Mouse (Mus musculus): ENCODE measurements at regions not wholly inside any gene's neighbourhood (a gene's known extent, or its start where the extent isn't known, plus 50 kb on each side); places are given as distances from the start of the nearest gene placed in this dataset.
A peak's percentile ranks its signal among the peaks of the same experiment; 100 is the strongest.

DNA sequence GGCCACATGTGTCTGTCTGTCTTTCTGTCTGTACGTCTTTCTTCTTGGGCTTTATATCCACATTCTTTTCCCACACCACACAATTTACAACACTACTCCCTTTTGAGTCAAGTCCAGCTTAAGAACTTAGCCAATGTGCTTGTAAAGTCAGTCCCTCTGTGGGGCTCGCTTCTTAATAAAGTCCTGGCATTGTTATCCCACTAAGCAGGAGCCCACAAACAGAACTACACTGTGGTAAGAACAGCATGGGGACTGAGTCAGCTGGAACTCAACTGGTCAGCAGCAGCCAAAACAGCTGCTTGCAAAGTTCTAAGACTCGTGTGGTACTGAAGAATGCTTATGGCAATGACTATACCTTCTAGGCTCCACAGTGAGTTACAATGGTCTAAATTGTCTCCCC, 193.5 kb upstream of the Cxcl12 start:
- Histone ChIP-seq H3K27ac (no peak overlapping the region), H3K4me3 (no peak overlapping the region)
- no peak for DNase-seq (ENCODE audit: extremely low spot score in 1 of 2, low spot score in 2 of 2)
- intact Hi-C loops (cut with DNase I), result no loop called here
- TF ChIP-seq CTCF (IDR thresholded peaks at IDR 0.05), result no peak

GRCm38 (mm10) chr6:116980349-116980995, 187.9 kb upstream of the Cxcl12 start:
- no peak overlapping the region for H3K27ac ChIP-seq
- intact Hi-C loops (cut with DNase I), result no loop called here
- DNase-seq (ENCODE audit: extremely low spot score in 1 of 2, low spot score in 2 of 2), result no peak
- H3K4me3 ChIP-seq, result no peak overlapping the region
- no peak for TF ChIP-seq CTCF (IDR thresholded peaks at IDR 0.05)

GRCm38 (mm10) chr6:116985147-116985737, 183.1 kb upstream of the Cxcl12 start:
- TF ChIP-seq CTCF (IDR thresholded peaks at IDR 0.05), result no peak
- DNase-seq (ENCODE audit: extremely low spot score in 1 of 2, low spot score in 2 of 2), result no peak
- intact Hi-C loops (cut with DNase I), result no loop called here
- no peak overlapping the region for H3K4me3 ChIP-seq
- H3K27ac ChIP-seq, result no peak overlapping the region

- intact Hi-C loops (cut with DNase I), result no loop called here
- no peak for TF ChIP-seq CTCF (IDR thresholded peaks at IDR 0.05)
- DNase-seq (ENCODE audit: extremely low spot score in 1 of 2, low spot score in 2 of 2), result no peak
- Histone ChIP-seq H3K4me3 (no peak overlapping the region), H3K27ac (no peak overlapping the region)
Measured at GRCm38 (mm10) chr6:116986266-116987000, 181.9 kb upstream of the Cxcl12 start.

GRCm38 (mm10) chr6:116987243-116987642, 181.1 kb upstream of the Cxcl12 start:
- no peak overlapping the region for H3K4me3 ChIP-seq
- no peak overlapping the region for H3K27ac ChIP-seq
- intact Hi-C loops (cut with DNase I), result no loop called here
- no peak for DNase-seq (ENCODE audit: extremely low spot score in 1 of 2, low spot score in 2 of 2)
- peak; percentile 10 for TF ChIP-seq CTCF (IDR thresholded peaks at IDR 0.05)

- H3K27ac ChIP-seq, result no peak overlapping the region
- no peak overlapping the region for H3K4me3 ChIP-seq
- DNase-seq (ENCODE audit: extremely low spot score in 1 of 2, low spot score in 2 of 2), result peak; percentile 28 to 34
- no peak for TF ChIP-seq CTCF (IDR thresholded peaks at IDR 0.05)
- intact Hi-C loops (cut with DNase I), result no loop called here
Measured at GRCm38 (mm10) chr6:116998948-116999682, 169.2 kb upstream of the Cxcl12 start.

DNA sequence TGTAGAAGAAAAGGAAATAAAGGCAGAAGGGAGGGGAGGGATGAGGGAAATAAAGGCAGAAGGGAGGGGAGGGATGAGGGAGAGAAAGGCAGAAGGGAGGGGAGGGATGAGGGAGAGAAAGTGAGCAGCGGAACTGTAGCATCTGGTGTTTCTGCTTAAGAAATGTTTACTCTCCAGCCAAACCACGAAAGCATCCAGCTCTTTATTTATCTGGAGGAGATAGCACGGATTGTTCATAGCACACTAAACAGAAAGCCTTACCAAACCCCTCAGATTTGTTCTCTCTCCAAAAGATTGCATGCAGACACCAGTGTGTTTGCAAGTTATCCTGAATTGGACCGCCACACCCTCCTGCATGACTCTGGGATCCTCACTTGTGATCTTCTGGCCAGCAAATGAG, 168.4 kb upstream of the Cxcl12 start:
- H3K4me3 ChIP-seq, result no peak overlapping the region
- no peak overlapping the region for H3K27ac ChIP-seq
- intact Hi-C loops (cut with DNase I), result no loop called here
- DNase-seq (ENCODE audit: extremely low spot score in 1 of 2, low spot score in 2 of 2), result no peak
- no peak for TF ChIP-seq CTCF (IDR thresholded peaks at IDR 0.05)

DNA sequence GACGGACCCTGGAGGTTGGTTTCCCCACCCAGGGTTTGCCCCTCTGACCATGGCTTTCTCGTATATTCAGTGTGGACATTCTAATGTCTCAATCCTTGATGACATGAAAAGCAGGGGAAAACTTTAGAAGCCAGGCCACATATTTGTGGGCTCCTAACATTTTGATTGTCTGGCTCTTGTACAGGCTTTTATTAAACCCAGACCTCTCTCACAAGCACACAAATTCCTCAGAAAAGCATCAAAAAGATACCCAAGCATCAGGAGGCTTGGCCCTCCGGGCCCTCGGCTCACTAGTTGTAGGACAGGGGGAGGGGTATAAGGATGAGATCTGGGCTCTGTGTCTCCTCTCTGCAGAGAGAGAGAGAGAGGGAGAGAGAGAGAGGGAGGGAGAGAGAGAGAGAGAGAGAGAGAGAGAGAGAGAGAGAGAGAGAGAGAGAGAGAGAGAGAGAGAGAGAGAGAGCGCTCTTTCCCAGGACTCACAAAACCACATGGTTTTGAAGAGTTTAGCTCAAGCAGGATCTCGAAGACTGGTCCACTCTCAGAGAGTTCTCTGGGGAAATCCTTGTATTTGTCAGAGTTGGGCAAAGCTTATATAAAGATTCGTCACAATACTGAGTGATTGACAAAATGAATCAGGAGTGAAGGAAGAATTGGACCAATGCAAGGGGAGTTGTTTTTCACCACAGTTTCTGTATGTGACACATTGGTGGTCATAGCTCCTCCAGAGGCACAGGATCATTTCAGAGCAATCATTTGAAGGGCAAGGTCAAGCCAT, 167.2 kb upstream of the Cxcl12 start:
- H3K4me3 ChIP-seq, result no peak overlapping the region
- intact Hi-C loops (cut with DNase I), result no loop called here
- no peak for TF ChIP-seq CTCF (IDR thresholded peaks at IDR 0.05)
- H3K27ac ChIP-seq, result no peak overlapping the region
- DNase-seq (ENCODE audit: extremely low spot score in 1 of 2, low spot score in 2 of 2), result no peak

DNA sequence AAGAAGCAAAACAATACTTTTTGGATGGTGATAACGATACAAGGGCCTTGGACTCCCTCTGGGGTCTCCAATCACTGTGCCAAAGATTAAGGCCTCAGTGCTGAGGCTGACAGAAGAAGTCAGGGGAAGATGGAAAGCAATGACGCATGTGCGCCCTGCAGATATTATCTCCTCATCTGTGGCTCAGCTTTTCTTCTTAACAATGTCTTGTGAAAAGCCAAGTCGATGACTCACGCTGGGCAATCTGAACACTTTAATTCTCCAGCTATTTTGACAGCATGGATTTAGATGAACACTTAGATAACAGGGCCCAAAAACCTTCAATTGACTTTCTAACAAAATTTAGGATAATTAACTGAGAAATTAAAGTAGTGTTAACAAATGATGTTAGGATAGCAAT, 155.7 kb upstream of the Cxcl12 start:
- Histone ChIP-seq H3K27ac (no peak overlapping the region), H3K4me3 (no peak overlapping the region)
- no peak for DNase-seq (ENCODE audit: extremely low spot score in 1 of 2, low spot score in 2 of 2)
- no peak for TF ChIP-seq CTCF (IDR thresholded peaks at IDR 0.05)
- intact Hi-C loops (cut with DNase I), result no loop called here

DNA sequence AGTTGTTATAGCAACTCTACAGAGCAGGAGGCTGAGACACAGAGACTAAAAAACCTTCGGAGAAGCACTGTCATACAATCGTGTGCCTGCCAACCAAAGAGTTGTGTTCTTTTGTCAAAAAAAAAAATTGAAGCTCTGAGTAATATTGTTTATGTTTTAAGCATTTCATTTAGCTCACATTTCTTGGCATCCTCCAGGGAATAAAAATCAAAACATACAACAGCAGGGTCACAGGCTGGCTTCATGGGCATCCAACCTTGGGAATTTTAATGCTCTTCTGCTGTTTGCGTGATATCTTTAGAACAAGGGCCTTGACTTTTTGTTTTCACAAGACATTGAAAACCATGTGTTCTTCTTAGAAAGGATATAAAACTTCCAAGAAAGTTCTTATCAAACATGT, 152.9 kb upstream of the Cxcl12 start:
- TF ChIP-seq CTCF (IDR thresholded peaks at IDR 0.05), result no peak
- no peak overlapping the region for H3K4me3 ChIP-seq
- DNase-seq (ENCODE audit: extremely low spot score in 1 of 2, low spot score in 2 of 2), result no peak
- intact Hi-C loops (cut with DNase I), result no loop called here
- H3K27ac ChIP-seq, result no peak overlapping the region

- Histone ChIP-seq H3K27ac (no peak overlapping the region), H3K4me3 (no peak overlapping the region)
- intact Hi-C loops (cut with DNase I), result no loop called here
- no peak for TF ChIP-seq CTCF (IDR thresholded peaks at IDR 0.05)
- no peak for DNase-seq (ENCODE audit: extremely low spot score in 1 of 2, low spot score in 2 of 2)
Measured at GRCm38 (mm10) chr6:117021851-117022250, 146.5 kb upstream of the Cxcl12 start.
